Mouse (Mus musculus): Measurements from ENCODE around the gene Klk9. TPM values are rescaled to one million over a fixed set of nuclear protein-coding genes. Genes with fewer than 3 reads are reported as not detected.
A peak's percentile ranks its signal among the peaks of the same experiment; 100 is the strongest.

Klk9 gene
- total RNA-seq, 2 experiments from 2014 or later = not detected

GRCm38 (mm10) chr7:43788096-43788495 lies 3.6 kb upstream of the Klk9 start:
- ATAC-seq (replicated peaks; ENCODE audit: poor library complexity, severe bottlenecking) = no peak

- no peak for ATAC-seq (replicated peaks; ENCODE audit: poor library complexity, severe bottlenecking)
These were observed 2.4 kb upstream of the Klk9 start for GRCm38 (mm10) chr7:43789295-43789694.

- no peak for ATAC-seq (replicated peaks; ENCODE audit: poor library complexity, severe bottlenecking)
These were observed 4.7 kb downstream of the Klk9 start for GRCm38 (mm10) chr7:43796355-43796754.

GRCm38 (mm10) chr7:43797333-43797769 lies 5.7 kb downstream of the Klk9 start, which contains the start of gene Klk8:
TSS of gene Klk8 (plus strand) at chr7:43797577.
- peak; percentile 55 for ATAC-seq (replicated peaks; ENCODE audit: poor library complexity, severe bottlenecking)

GRCm38 (mm10) chr7:43797844-43798462 lies 6.3 kb downstream of the Klk9 start:
- peak; percentile 65 for ATAC-seq (replicated peaks; ENCODE audit: poor library complexity, severe bottlenecking)

- no peak for ATAC-seq (replicated peaks; ENCODE audit: poor library complexity, severe bottlenecking)
These were observed 8.2 kb downstream of the Klk9 start for GRCm38 (mm10) chr7:43799876-43800275.

- ATAC-seq (replicated peaks; ENCODE audit: poor library complexity, severe bottlenecking) = no peak
These were observed 19.3 kb downstream of the Klk9 start, which contains the start of gene Klk7 for GRCm38 (mm10) chr7:43810994-43811393. TSS of gene Klk7 (plus strand) at chr7:43811294.

- ATAC-seq (replicated peaks; ENCODE audit: poor library complexity, severe bottlenecking) = no peak
These were observed 23.5 kb downstream of the Klk9 start for GRCm38 (mm10) chr7:43815211-43815610.

GRCm38 (mm10) chr7:43816746-43817145 lies 25.1 kb downstream of the Klk9 start:
- no peak for ATAC-seq (replicated peaks; ENCODE audit: poor library complexity, severe bottlenecking)

- ATAC-seq (replicated peaks; ENCODE audit: poor library complexity, severe bottlenecking) = no peak
These were observed 29.9 kb downstream of the Klk9 start for GRCm38 (mm10) chr7:43821581-43821980.

GRCm38 (mm10) chr7:43824199-43824598 lies 32.5 kb downstream of the Klk9 start, which contains the start of gene Klk6:
TSS of gene Klk6 (plus strand) at chr7:43824499.
- no peak for ATAC-seq (replicated peaks; ENCODE audit: poor library complexity, severe bottlenecking)

- ATAC-seq (replicated peaks; ENCODE audit: poor library complexity, severe bottlenecking) = no peak
These were observed 34.4 kb downstream of the Klk9 start for GRCm38 (mm10) chr7:43826056-43826455.

- no peak for ATAC-seq (replicated peaks; ENCODE audit: poor library complexity, severe bottlenecking)
These were observed 36.0 kb downstream of the Klk9 start for GRCm38 (mm10) chr7:43827706-43828105.

GRCm38 (mm10) chr7:43829006-43829405 lies 37.3 kb downstream of the Klk9 start:
- ATAC-seq (replicated peaks; ENCODE audit: poor library complexity, severe bottlenecking) = no peak

GRCm38 (mm10) chr7:43841701-43842100 lies 50.0 kb downstream of the Klk9 start, which contains the start of gene Klk5:
TSS of gene Klk5 (plus strand) at chr7:43841971.
- no peak for ATAC-seq (replicated peaks; ENCODE audit: poor library complexity, severe bottlenecking)

- ATAC-seq (replicated peaks; ENCODE audit: poor library complexity, severe bottlenecking) = no peak
These were observed 52.1 kb downstream of the Klk9 start for GRCm38 (mm10) chr7:43843801-43844200.

Other genes with a start within 250 kb of the Klk9 start
- gene Cd33, start 247.5 kb upstream of the Klk9 start, total RNA-seq (2014; fragmentation: Nextera tagmentation) = 4.0 and 5.7 TPM in 2 replicates
- gene Cd33, start 247.5 kb upstream of the Klk9 start, total RNA-seq (2017) = 2.9 and 4.1 TPM in 2 replicates
- 1.7 and 1.9 TPM in 2 replicates for gene Zfp658, start 229.6 kb upstream of the Klk9 start, total RNA-seq (2014; fragmentation: Nextera tagmentation)
- 0.98 and 1.5 TPM in 2 replicates for gene Zfp658, start 229.6 kb upstream of the Klk9 start, total RNA-seq (2017)
- gene Zfp719, start 212.3 kb upstream of the Klk9 start, total RNA-seq (2014; fragmentation: Nextera tagmentation) = 9.9 and 19.2 TPM in 2 replicates
- 7.8 and 10.8 TPM in 2 replicates for gene Zfp719, start 212.3 kb upstream of the Klk9 start, total RNA-seq (2017)
- 1.4 TPM in 1 of 2 replicates, not detected in the other for gene Zfp819, start 184.7 kb upstream of the Klk9 start, total RNA-seq (2014; fragmentation: Nextera tagmentation)
- gene Zfp819, start 184.7 kb upstream of the Klk9 start, total RNA-seq (2017) = 0.17 and 0.98 TPM in 2 replicates
- gene Ceacam18, start 157.2 kb upstream of the Klk9 start, total RNA-seq (2014; fragmentation: Nextera tagmentation) = 0.28 TPM in 1 of 2 replicates, not detected in the other
- not detected in 2 replicates for gene Ceacam18, start 157.2 kb upstream of the Klk9 start, total RNA-seq (2017)
- gene Siglece, start 131.7 kb upstream of the Klk9 start, total RNA-seq (2014; fragmentation: Nextera tagmentation) = 13.1 and 15.1 TPM in 2 replicates
- 5.2 and 9.0 TPM in 2 replicates for gene Siglece, start 131.7 kb upstream of the Klk9 start, total RNA-seq (2017)
- gene Ctu1, start 119.9 kb upstream of the Klk9 start, total RNA-seq (2014; fragmentation: Nextera tagmentation) = 5.6 and 8.7 TPM in 2 replicates
- gene Ctu1, start 119.9 kb upstream of the Klk9 start, total RNA-seq (2017) = 5.5 and 9.5 TPM in 2 replicates
- gene Klk14, start 101.5 kb upstream of the Klk9 start, total RNA-seq (2014; fragmentation: Nextera tagmentation) = not detected in 2 replicates
- not detected in 2 replicates for gene Klk14, start 101.5 kb upstream of the Klk9 start, total RNA-seq (2017)
- gene Klk13, start 79.3 kb upstream of the Klk9 start, total RNA-seq (2014; fragmentation: Nextera tagmentation) = not detected in 2 replicates
- not detected in 2 replicates for gene Klk13, start 79.3 kb upstream of the Klk9 start, total RNA-seq (2017)
- gene Klk12, start 23.0 kb upstream of the Klk9 start, total RNA-seq (2014; fragmentation: Nextera tagmentation) = not detected in 2 replicates
- gene Klk12, start 23.0 kb upstream of the Klk9 start, total RNA-seq (2017) = not detected in 2 replicates
- not detected in 2 replicates for gene Klk11, start 17.3 kb upstream of the Klk9 start, total RNA-seq (2014; fragmentation: Nextera tagmentation)
- gene Klk11, start 17.3 kb upstream of the Klk9 start, total RNA-seq (2017) = not detected in 2 replicates
- not detected in 2 replicates for gene Klk10, start 10.9 kb upstream of the Klk9 start, total RNA-seq (2014; fragmentation: Nextera tagmentation)
- gene Klk10, start 10.9 kb upstream of the Klk9 start, total RNA-seq (2017) = not detected in 2 replicates
- gene Klk8, start 5.7 kb downstream of the Klk9 start, total RNA-seq (2014; fragmentation: Nextera tagmentation) = 19.5 and 25.4 TPM in 2 replicates
- 10.8 and 11.1 TPM in 2 replicates for gene Klk8, start 5.7 kb downstream of the Klk9 start, total RNA-seq (2017)
- not detected in 2 replicates for gene Klk7, start 19.4 kb downstream of the Klk9 start, total RNA-seq (2014; fragmentation: Nextera tagmentation)
- gene Klk7, start 19.4 kb downstream of the Klk9 start, total RNA-seq (2017) = not detected in 2 replicates
- not detected in 2 replicates for gene Klk6, start 32.6 kb downstream of the Klk9 start, total RNA-seq (2014; fragmentation: Nextera tagmentation)
- not detected in 2 replicates for gene Klk6, start 32.6 kb downstream of the Klk9 start, total RNA-seq (2017)
- gene Klk5, start 50.1 kb downstream of the Klk9 start, total RNA-seq (2014; fragmentation: Nextera tagmentation) = not detected in 2 replicates
- gene Klk5, start 50.1 kb downstream of the Klk9 start, total RNA-seq (2017) = not detected in 2 replicates
- not detected in 2 replicates for gene Klk4, start 89.3 kb downstream of the Klk9 start, total RNA-seq (2014; fragmentation: Nextera tagmentation)
- gene Klk4, start 89.3 kb downstream of the Klk9 start, total RNA-seq (2017) = not detected in 2 replicates
- gene Klk15, start 141.8 kb downstream of the Klk9 start, total RNA-seq (2014; fragmentation: Nextera tagmentation) = not detected in 2 replicates
- gene Klk15, start 141.8 kb downstream of the Klk9 start, total RNA-seq (2017) = not detected in 2 replicates
- not detected in 2 replicates for gene Klk1b8, start 158.8 kb downstream of the Klk9 start, total RNA-seq (2014; fragmentation: Nextera tagmentation)
- not detected in 2 replicates for gene Klk1b8, start 158.8 kb downstream of the Klk9 start, total RNA-seq (2017)
- not detected in 2 replicates for gene Klk1b1, start 174.9 kb downstream of the Klk9 start, total RNA-seq (2014; fragmentation: Nextera tagmentation)
- not detected in 2 replicates for gene Klk1b1, start 174.9 kb downstream of the Klk9 start, total RNA-seq (2017)
- not detected in 2 replicates for gene Klk1b9, start 184.2 kb downstream of the Klk9 start, total RNA-seq (2014; fragmentation: Nextera tagmentation)
- gene Klk1b9, start 184.2 kb downstream of the Klk9 start, total RNA-seq (2017) = not detected in 2 replicates
- not detected in 2 replicates for gene Klk1b11, start 204.0 kb downstream of the Klk9 start, total RNA-seq (2014; fragmentation: Nextera tagmentation)
- not detected in 2 replicates for gene Klk1b11, start 204.0 kb downstream of the Klk9 start, total RNA-seq (2017)
- gene Klk1b26, start 220.3 kb downstream of the Klk9 start, total RNA-seq (2014; fragmentation: Nextera tagmentation) = not detected in 2 replicates
- not detected in 2 replicates for gene Klk1b26, start 220.3 kb downstream of the Klk9 start, total RNA-seq (2017)